Mouse (Mus musculus) monocyte, adult 5-6 weeks (primary cell): ENCODE results near the gene Grap2. TPM values are rescaled to one million over a fixed set of nuclear protein-coding genes. Genes with fewer than 3 reads are reported as not detected.
"Not testable (repeated sequence)": the region's sequence is repeated elsewhere in the genome, so short reads cannot be mapped to it uniquely, and the experiment has no call there.

Experiments used
- ATAC-seq: fragments of 153-309, 156-312 bp; replicated peaks from 2 replicates; pipeline ENCODE4 v1.8.0; 2017; ENCODE audit warnings: mild to moderate bottlenecking; ENCODE audit not compliant: low TSS enrichment, insufficient number of reproducible peaks, severe bottlenecking, poor library complexity, low FRiP score
- total RNA-seq: library from RNA; stranded (forward); fragments of 200-1000, 200-491, 200-594 nt; gene quantifications from 3 replicates; pipeline ENCODE4 v1.2.3, GENCODE M21; 2017

Gene Grap2
- total RNA-seq, 1 experiment from 2014 or later: 29.1 TPM

DNA sequence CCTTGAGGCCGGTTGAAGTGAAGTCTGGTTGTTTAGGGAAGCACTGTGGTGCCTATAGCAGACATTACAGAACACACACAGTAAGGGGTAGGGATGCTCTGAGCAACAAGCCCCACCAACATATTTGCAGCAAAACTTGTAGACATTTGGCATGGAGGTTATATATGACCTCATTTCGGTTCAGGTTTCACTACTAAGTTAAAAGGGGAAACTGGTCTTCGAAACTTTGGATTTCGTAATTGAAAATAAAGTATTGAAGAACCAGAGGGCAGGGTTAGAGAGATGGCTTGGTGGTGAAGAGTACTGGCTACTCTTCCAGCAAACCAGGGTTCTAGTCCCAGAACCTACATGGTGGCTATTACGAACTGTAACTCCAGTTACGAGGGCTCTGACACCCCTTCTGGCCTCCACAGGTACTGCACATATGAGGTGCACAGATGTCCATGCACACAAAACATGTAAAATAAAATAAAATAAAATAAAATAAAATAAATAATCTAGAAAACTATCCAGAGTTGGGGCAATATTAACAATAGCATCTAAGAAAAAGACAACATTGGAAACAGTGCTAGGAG, 8.7 kb upstream of the Grap2 start:
- ATAC-seq: peak; percentile 54

DNA sequence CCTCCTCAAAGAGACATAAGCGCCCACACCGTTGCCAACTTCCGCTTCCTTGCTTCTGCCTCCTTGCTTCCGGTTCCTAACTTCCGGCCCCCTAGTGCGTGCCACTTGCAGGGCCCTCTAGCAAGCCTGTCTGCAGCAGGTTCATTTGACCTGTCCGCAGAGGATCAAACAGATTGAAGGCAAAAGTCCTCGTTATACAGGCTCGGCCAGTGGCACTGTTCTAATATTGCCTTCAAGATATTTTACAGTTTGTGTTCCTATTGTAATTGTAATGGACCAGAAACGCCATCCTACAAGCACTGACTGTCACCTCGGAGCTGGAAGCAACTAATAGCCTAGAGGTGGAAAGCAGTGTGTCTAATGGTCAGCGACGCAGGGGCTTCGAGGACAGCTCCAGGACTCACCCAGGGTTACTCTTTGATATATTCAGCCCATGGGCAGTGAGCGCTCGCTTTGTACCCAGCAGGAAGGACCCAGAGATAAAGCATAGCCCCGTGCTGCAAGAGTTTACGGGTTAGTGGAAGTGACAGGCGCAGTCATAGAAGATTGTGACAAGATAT, 7.2 kb upstream of the Grap2 start, which contains the start of gene Enthd1:
Gene Enthd1, minus strand, starts transcription at position 51 of the 560 bp plus-strand sequence.
- ATAC-seq: no peak

DNA sequence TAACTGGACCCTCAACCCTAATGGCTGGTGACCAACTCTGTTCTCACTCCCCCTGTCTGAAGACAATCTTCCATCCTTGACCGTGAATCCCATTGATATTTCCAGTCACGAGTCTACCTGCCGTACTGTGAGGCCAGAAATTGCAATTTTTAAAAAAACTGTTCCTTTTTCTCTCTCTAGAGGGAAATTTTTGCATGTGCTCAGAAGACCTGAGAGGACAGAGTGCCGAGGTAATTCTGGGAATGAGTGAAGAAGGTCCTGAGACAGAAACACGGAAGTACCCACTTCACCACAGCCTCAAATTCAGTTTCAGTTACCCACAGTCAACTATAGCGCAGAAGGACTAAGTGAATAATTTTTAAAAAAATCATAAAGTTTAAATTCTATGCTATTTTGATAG, 5.7 kb upstream of the Grap2 start:
- no peak for ATAC-seq

DNA sequence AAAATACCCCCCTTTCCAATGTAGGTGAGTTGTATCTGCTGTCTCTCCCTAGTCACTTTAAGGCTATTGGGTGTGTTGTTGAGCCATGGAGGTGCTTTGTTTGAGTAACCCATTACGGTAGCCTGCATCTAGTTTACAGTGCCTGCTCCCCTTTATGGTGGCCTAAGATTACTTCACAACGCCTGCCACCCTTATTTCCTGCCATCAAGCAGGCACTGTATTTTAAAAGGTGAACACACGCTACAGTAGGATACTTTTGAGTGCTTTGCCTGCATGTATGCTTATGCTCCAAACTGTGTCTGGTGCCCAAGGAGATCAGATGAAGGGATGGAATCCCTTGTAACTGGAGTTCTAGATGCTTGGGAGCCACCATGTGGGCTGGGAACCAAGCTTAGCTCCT, 5.3 kb upstream of the Grap2 start:
- no peak for ATAC-seq

DNA sequence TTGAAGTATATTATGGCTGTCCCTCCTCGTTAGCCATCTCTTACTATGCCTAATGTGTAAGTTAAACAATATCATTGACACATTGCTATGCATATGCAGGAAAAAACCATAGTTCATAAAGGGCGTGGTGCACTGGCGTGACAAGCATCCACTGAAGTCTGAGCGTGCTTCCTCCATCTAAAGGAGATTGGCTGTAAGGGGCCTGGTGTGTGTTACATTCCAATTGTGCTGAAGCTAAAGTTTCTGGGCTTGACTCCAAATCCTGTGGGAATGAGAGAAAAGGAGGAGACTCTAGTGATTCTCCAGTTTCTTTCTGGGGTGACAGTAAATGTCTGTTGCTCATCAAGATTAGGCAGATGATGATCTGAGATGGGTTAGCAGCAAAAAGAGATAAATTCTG, 4.7 kb upstream of the Grap2 start:
- ATAC-seq: no peak

DNA sequence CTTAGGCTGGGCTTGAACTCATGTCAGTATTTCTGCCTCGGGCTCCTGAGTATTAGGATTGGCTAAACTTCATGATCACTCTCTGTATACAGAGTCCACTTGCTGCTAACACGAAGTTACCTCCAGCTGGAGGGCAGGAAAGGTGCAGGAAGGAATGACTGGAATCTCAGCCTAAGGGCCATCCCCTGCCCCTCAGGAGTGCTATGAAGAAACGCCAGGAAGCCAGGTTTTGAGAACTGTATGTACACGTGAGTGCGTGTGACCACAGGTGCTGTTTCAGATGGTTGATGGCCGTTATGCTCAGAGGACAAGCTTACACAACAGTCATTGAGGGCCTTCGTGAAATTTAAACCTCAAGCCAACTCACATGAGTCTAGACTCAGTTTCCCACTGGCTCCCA, 3.2 kb upstream of the Grap2 start:
- no peak for ATAC-seq

DNA sequence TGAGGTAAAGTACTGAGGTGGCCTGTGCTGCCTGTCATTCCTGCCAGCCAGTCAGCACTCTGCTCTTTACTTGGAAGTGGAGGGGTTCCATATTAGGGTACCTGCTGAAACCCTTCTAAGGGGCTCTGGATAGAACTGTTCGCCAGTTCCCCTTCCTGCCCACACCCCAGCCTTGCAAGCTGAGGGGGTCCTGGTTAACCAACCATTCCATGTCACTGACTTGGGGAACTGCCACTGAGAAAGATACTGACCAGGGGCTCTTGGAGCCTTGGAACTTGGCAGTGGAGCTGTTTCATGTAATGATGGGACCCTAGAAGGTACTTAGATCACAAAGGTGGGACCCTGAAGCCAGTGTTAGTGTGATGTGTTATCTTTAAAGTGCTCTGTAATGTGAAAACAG, 2.2 kb upstream of the Grap2 start:
- no peak for ATAC-seq

DNA sequence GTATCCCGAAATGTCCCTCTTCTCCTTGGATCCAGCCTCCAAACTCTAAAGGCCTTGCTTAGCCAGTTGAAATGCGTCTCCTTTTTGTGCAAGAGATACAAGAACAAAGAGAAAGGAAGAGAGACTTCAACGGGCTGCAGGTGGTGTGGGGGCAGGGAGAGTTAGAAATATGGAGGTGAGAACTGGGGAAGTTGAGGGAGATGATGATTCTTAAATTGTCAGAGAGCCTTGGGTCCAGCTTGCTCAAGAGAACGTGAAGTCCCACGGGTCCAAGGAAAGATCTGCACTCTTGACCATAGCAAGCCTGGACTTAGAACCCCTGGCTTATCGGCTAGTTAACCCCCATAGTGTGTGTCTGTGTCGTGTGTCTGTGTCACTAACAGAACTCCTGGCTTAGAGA, 783 bp upstream of the Grap2 start:
- ATAC-seq: no peak

DNA sequence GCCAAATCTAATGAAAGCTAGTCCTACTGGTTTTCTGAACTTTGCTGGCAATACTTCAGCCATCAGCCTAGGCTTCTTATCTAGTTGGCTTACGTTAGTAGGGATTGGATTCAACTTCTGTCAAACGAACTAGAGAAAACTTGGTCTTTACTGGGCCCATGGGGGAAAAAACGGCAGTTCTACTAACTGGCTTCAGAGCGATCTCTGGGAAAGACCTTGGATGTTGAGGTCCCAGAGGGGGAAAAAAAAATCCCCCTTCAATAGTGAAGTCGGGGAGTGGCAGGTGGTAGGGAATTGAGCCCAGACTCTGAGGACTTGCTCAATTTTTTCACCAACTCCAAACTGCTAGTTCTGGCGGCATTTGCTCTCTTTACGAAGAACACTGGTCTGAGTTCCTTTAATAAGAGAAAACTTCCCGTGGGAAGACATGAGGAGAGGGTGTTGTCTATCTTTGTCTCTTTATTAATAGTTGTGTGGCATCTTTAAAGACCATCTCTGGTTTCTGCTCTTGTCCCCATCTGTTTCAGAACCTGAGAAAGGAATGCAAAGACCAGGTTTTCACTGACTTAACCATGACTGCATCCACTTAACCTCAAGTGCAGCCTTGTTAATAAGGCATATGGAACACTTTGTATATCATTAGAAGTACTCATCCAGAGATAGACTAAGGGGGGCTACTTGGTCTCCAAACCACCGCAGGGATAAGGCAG, 572 bp downstream of the Grap2 start:
- ATAC-seq: no peak

DNA sequence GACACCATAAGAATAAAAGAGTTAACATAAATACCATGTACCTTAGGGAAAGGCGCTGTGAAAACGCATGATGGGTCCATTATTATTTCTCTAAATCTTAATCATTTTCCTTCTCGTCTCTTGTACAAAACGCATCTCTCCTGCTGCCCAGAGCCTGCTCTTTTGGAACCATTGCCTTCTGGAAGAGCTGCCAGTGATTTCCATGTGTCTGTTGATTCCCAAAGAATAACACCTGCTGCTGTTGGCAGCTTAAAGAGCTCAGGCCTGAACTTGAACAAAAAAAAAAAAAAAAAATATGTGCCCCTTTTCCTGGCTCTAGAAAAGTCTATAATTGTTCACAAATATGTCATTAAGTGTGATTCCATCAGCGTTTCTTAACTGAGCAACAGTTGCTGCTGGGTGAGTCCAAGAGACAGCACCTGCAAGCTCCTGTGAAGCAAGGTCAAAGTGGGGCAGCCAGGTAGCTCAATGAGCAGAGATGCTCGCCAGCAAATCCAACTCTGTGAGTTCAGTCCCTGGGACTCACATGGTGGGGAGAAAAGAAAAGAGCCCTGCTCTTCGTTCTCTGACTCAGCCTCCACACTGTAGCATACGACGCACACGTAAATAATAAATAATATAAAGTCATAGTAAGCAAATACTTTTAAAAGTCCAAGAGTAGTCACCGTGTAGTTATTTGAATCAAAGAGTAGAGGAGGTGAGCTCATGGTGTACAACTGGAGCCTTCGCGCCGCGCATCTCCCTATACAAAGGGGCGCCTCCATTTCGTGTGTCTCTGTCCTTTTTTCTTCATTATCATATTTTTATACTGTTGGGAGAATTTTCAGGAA, 2.0 kb downstream of the Grap2 start:
- no peak for ATAC-seq

DNA sequence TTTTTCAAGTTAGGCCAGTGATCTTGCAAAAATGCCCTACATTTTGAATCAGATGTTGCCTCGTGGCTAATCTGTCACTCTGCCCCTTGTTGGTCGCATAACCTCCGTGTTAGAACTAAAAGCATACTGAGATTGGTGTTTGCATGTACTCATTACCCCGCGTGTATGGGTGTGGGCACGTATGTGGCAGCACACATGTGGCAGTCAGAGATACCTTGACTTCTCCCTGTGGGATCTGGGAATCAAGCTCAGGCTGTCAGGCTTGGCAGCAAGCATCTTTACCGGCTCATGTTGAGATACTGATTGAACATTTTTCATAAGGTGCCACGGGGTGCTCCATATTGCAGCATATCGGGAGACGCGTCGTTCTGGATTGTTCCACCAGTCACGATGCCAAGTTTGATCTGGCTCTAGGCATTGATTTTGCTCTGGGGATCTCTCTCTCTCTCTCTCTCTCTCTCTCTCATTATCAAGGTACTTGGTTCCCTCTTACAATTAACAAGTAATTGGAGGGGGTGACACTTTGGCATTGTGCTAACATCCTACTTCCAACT, 3.5 kb downstream of the Grap2 start:
- no peak for ATAC-seq

DNA sequence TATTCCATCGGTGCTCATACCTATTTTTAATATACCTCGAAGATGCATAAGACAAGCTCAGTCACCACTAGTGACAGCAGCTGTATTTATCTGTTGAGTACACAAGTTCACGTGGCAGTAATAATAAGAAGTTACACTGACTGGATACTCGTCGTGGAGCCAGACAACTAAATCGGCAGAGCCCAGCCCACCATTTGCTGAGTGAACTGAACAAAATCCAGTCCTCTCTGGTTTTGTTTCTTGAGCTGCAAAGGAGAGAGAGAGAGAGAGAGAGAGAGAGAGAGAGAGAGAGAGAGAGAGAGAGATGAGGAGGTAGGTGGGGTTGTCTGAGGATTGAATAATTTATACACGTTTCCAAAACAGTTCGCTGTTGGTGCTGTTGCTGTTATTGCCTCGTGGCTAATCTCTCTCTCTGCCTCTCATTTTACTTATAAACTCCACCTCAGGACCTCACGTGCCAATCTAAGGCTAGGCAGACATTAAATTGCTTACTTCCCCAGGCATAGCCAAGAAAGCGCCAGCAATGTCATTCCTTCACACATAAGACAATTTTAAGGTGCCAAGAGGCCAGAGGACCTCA, 4.1 kb downstream of the Grap2 start:
- no peak for ATAC-seq

DNA sequence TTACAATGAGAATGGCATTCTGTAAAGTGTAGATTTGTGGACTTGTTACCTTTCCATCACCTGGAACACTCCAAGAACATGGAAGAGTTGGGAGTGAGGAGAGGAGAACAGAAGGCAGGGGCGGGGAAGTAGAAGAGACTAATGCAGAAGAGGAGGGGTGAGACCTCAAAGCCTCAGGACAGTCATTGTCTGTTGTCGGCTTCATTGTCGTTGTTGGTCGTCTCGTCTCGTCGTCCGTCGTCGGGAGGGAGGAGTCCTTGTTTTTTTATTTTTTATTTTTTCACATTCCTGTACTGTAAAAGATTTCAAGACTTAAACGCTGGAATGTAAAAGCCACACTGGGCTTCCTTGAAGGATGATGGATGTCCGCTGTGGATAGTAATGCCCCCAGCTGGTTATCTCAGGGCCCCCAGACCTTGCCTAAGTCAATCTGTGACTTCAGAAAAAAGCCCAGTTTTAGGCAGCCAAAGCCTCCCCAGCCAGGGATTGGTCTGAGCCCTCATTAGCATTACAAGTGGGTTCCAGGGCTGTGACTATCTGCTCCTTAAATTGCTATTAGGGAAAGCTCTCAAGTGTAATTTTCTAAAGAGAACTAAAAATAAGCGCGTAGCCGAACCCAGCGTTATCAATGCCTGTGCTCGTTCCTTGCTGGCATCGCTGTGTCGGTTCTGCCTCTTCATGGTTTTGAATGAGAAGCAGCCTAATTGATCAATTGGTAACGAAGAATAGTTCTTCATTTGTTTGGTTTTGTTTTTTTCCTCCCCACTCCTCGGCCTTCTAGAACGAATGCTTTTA, 5.0 kb downstream of the Grap2 start:
- ATAC-seq: no peak

DNA sequence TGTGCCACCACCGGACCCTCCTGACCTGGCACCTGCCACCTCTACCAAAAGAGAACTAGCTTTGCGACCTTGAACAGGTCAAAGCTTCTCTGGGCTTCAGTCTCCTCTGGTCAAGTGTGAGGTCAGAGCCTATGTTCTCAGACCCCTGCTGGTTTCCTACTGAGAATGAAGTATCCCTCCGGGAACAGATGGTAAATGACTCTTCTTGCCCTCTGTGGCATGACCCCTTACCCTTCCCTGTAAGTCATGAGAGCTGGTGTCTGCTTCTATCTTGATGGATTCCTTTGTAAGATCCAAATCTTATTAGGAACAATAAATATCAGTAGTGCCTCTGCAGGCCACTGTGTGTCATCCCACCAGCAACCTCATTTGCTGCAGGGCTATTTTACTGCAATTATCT, 6.7 kb downstream of the Grap2 start:
- ATAC-seq: no peak

DNA sequence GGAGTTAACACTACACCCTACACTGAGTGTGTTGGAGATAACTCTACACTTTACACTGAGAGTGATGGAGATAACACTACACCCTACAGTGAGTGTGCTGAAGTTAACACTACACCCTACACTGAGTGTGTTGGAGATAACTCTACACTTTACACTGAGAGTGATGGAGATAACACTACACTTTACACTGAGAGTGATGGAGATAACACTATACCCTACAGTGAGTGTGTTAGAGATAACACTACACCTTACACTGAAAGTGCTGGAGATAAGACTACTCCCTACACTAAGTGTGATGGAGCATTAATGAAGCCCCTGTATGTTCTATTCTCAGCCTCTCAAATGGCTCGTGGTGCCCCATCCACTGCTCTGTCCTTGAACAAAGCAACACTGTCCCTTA, 8.2 kb downstream of the Grap2 start:
- not testable (repeated sequence) for ATAC-seq

DNA sequence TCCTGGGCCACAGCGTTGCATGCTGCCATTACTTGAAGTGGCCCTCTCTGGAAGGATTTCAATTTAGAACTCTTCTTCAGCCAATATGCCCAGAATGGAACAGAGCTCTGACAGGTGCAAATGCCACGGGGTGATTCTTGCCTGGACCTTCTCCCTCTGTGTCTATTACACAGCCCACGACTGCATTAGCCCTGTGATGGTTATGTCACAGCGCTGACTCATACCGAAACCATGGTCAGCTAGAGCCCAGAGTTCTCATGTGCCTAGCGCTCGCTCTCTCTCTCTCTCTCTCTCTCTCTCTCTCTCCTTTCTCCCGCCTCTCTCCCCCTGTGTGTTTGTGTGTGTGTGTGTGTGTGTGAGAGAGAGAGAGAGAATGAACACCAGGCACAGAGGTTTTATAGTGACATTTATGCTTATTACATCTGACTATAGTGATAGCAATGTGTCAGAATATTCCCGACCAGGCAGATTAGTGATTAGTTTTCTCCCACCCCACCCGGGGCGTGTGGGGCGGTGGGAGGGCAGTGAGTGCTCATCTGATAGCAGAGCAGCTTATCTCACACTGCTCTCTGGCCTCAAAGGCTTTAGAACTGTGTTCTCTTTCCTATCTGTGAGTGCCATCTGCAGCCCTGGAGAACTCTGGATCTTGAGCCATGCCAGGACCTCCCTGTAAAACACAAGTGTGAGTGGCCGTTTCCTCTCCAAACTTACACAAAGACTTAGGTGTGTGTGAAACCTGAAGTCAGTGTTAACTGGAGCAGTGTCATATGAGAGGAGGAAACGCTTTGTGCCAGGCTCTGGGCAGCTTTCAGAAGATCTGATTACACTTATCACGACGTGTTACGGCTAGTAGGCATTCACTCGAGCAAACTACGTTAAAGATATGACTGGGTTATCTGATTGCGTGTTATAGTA, 10.4 kb downstream of the Grap2 start:
- ATAC-seq: peak; percentile 96

DNA sequence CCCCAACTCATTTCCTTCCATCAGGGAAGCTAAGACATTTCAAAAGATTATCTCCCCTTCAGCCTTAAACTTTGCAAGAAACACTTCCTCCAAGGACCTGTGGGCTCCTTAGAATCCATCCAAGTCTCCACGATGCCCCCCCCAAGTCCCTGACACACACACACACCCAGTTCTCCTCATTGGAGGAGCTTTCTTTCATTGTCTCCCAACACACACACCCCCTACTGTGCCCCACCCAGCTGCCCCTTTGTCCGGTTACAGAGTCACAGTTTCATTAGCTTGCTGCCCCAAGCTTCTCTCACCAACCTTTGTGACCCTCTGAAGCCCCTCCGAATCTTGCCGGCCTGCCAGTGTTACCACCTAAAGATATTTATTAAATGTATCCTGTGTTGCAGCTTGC, 13.9 kb downstream of the Grap2 start:
- no peak for ATAC-seq
